In genomic region chr2:118761358-118761757, GRCm38 (mm10) we compare ENCODE assay signal across 11 mouse cellular contexts. TPM values are rescaled to one million over a fixed set of nuclear protein-coding genes. Genes with fewer than 3 reads are reported as not detected.
DNase-seq lines count a peak whose midpoint lies in the region; ATAC-seq and TF ChIP-seq lines count a peak whose summit lies in the region.
"Had no signal": no experiment of that assay in that cellular context is flagged by ENCODE, and none has a peak within 500 bp of the region (broad histone marks: within the 10 kb centered on the region; RNA-seq: fewer than 3 reads in every experiment).

No protein-coding gene starts in this region.

- DNase-seq in heart, adult 9 months (ENCODE audit: low spot score in 2 of 2): no peak
- no peak for DNase-seq in MEL (ENCODE audit: low read depth, low spot score)
- DNase-seq in liver, postnatal 0 days: no peak
- DNase-seq in c-Kit-positive CD71-positive TER-119-positive erythroid progenitor cells, embryonic 14.5 days (ENCODE audit: low spot score): no peak
- no peak for DNase-seq in left cerebral cortex, postnatal 36 days (ENCODE audit: low spot score in 2 of 2)
- no peak for DNase-seq in B cell, adult 2 months
- DNase-seq: thymus, postnatal 25 days had no signal

- H3K27ac ChIP-seq in heart, embryonic 11.5 days (ENCODE audit: low read depth, low read length): peak overlapping the region; percentile 94
- peak overlapping the region; percentile 5; the same call in 1 of the 2 replicates for H3K27ac ChIP-seq in MEL (ENCODE audit: control insufficient read depth, low read depth, low read length)
- peak overlapping the region; percentile 96 for H3K27ac ChIP-seq in heart, embryonic 15.5 days
- no peak overlapping the region for H3K27ac ChIP-seq in liver, postnatal 0 days (ENCODE audit: low read depth)

- no peaks in the 10 kb centered on the region for H3K9me3 ChIP-seq in heart, embryonic 11.5 days (replicated peaks; ENCODE audit: control insufficient read depth, low read length)
- no peaks in the 10 kb centered on the region for H3K9me3 ChIP-seq in MEL (replicated peaks; ENCODE audit: insufficient read depth, low read length)
- H3K9me3 ChIP-seq in heart, embryonic 15.5 days (replicated peaks): no peaks in the 10 kb centered on the region
- no peaks in the 10 kb centered on the region for H3K9me3 ChIP-seq in liver, postnatal 0 days (ENCODE audit: low read length)

- H3K4me2 ChIP-seq in heart, embryonic 11.5 days: peak overlapping the region; percentile 72
- H3K4me2 ChIP-seq in heart, embryonic 15.5 days: peak overlapping the region; percentile 61
- H3K4me2 ChIP-seq in liver, postnatal 0 days (ENCODE audit: low read depth, low read length): peak overlapping the region; percentile 75

- H3K27me3 ChIP-seq in heart, embryonic 11.5 days (ENCODE audit: control insufficient read depth, insufficient read depth, low read length): peaks cover 16% of the 10 kb centered on the region
- no peaks in the 10 kb centered on the region for H3K27me3 ChIP-seq in MEL (ENCODE audit: control insufficient read depth in 1 of 2, insufficient read depth in 2 of 2, low read length in 2 of 2)
- 0 out of 2 replicates have a peak, but pooled peaks cover 6% of the 10 kb centered on the region for H3K27me3 ChIP-seq in heart, embryonic 15.5 days
- 0 out of 2 replicates have a peak, but pooled peaks cover 14% of the 10 kb centered on the region for H3K27me3 ChIP-seq in liver, postnatal 0 days (ENCODE audit: insufficient read depth, low read length)

- peak; percentile 29 to 53 (median 43); a peak in 5 of 6 replicates for TF ChIP-seq CTCF in MEL (IDR thresholded peaks at IDR 0.05 in 2 of 3, conservative IDR thresholded peaks at IDR 0.05 in 1 of 3; ENCODE audit: control insufficient read depth in 1 of 3, insufficient read depth in 1 of 3, low read depth in 2 of 3, low read length in 3 of 3, poor library complexity in 1 of 3, severe bottlenecking in 1 of 3)
- TF ChIP-seq CTCF in liver, postnatal 0 days (IDR thresholded peaks at IDR 0.05; ENCODE audit: low read depth): peak; percentile 49

- intact Hi-C loops in left cerebral cortex, postnatal 36 days (cut with DNase I): loop anchor here (5.0 kb wide), 1 partner anchor 121 kb away; no protein-coding TSS in a partner anchor

- H3K4me1 ChIP-seq in heart, embryonic 11.5 days (ENCODE audit: control insufficient read depth, insufficient read depth, low read length): peaks cover 32% of the 10 kb centered on the region
- peaks cover 3 to 19% of the 10 kb centered on the region in 2 experiments; a peak in 3 of 4 replicates for H3K4me1 ChIP-seq in MEL (ENCODE audit: control insufficient read depth in 1 of 2, insufficient read depth in 2 of 2, low read length in 2 of 2)
- peaks cover 51% of the 10 kb centered on the region for H3K4me1 ChIP-seq in heart, embryonic 15.5 days (replicated peaks)
- peaks cover 37% of the 10 kb centered on the region for H3K4me1 ChIP-seq in liver, postnatal 0 days (ENCODE audit: insufficient read depth)

- H3K36me3 ChIP-seq in heart, embryonic 11.5 days (ENCODE audit: control insufficient read depth, insufficient read depth, low read length): no peaks in the 10 kb centered on the region
- H3K36me3 ChIP-seq in MEL (ENCODE audit: control insufficient read depth in 1 of 2, insufficient read depth in 2 of 2, low read length in 2 of 2): peaks cover 0 to 8% of the 10 kb centered on the region in 2 experiments; a peak in 2 of 4 replicates
- 0 out of 2 replicates have a peak, but pooled peaks cover 11% of the 10 kb centered on the region for H3K36me3 ChIP-seq in heart, embryonic 15.5 days
- H3K36me3 ChIP-seq in liver, postnatal 0 days (replicated peaks; ENCODE audit: insufficient read depth, low read length): no peaks in the 10 kb centered on the region

- peak overlapping the region; percentile 70 for H3K9ac ChIP-seq in heart, embryonic 11.5 days (ENCODE audit: low read depth, low read length)
- H3K9ac ChIP-seq in MEL (ENCODE audit: control insufficient read depth, low read depth, low read length, poor library complexity, severe bottlenecking): peak overlapping the region; percentile 90
- 0 out of 2 replicates have a peak overlapping the region, but pooled peaks have one; percentile 18 for H3K9ac ChIP-seq in heart, embryonic 15.5 days
- H3K9ac ChIP-seq in liver, postnatal 0 days (replicated peaks): no peak overlapping the region

- WGBS in heart, embryonic 11.5 days (ENCODE audit: insufficient replicate concordance): 81% methylated on average over 12 of the region's 12 CpGs
- 68% methylated on average over 12 of the region's 12 CpGs for WGBS in heart, embryonic 15.5 days
- 85% methylated on average over 12 of the region's 12 CpGs for WGBS in liver, postnatal 0 days (ENCODE audit: insufficient replicate concordance)

- TF ChIP-seq POLR2A in MEL (IDR thresholded peaks at IDR 0.05; ENCODE audit: control insufficient read depth in 1 of 2, insufficient read depth in 1 of 2, low read depth in 1 of 2, low read length in 2 of 2, poor library complexity in 1 of 2): no peak

- H3K79me2 ChIP-seq in MEL (ENCODE audit: control insufficient read depth, insufficient read depth, low read length, poor library complexity): peaks cover 3% of the 10 kb centered on the region

- no peak for ATAC-seq in heart, embryonic 11.5 days (replicated peaks; ENCODE audit: insufficient number of reproducible peaks, low FRiP score, low TSS enrichment)
- no peak for ATAC-seq in heart, embryonic 15.5 days (replicated peaks; ENCODE audit: insufficient number of reproducible peaks, insufficient read depth, low FRiP score, low read depth)
- ATAC-seq in liver, postnatal 0 days: no peak

- peak; percentile 51 for TF ChIP-seq RAD21 in MEL (IDR thresholded peaks at IDR 0.05; ENCODE audit: low read depth, low read length)

- no peak overlapping the region for H3K4me3 ChIP-seq in heart, embryonic 11.5 days (ENCODE audit: low read depth, low read length)
- peak overlapping the region; percentile 66 to 90 for H3K4me3 ChIP-seq in MEL (ENCODE audit: control insufficient read depth in 1 of 2, insufficient read depth in 1 of 2, low read depth in 2 of 2, low read length in 2 of 2)
- H3K4me3 ChIP-seq in heart, embryonic 15.5 days: peak overlapping the region; percentile 35
- peak overlapping the region; percentile 32; the same call in 1 of the 2 replicates for H3K4me3 ChIP-seq in liver, postnatal 0 days (ENCODE audit: low read depth, low read length)

- no peak for TF ChIP-seq EP300 in MEL (IDR thresholded peaks at IDR 0.05; ENCODE audit: low read depth in 1 of 2, low read length in 2 of 2)
- TF ChIP-seq EP300 in liver, postnatal 0 days (IDR thresholded peaks at IDR 0.05; ENCODE audit: low read depth): no peak

TF ChIP-seq in MEL, 35 proteins besides CTCF, POLR2A, EP300 and RAD21 (continues in another document):
- TF ChIP-seq USF2 (IDR thresholded peaks at IDR 0.05; ENCODE audit: borderline replicate concordance in 1 of 2, insufficient read depth in 1 of 2, low read depth in 1 of 2, low read length in 2 of 2): no peak
- peak; percentile 57 for TF ChIP-seq ZC3H11A (IDR thresholded peaks at IDR 0.05; ENCODE audit: low read depth, low read length)

RNA-seq across cellular contexts. Expression of gene Ccdc9b, which starts 1.1 kb away (rescaled TPM):
- polyA plus RNA-seq in heart, embryonic 11.5 days (2014; fragmentation: Nextera tagmentation; extraction: Ambion mirVana): 1.0 and 1.3 TPM in 2 replicates
- 1.3 and 1.7 TPM in 2 replicates for total RNA-seq in MEL (2012; rRNA removed)
- 1 to 10 TPM in 1 of 2 experiments, not detected in 1; 2.4 TPM for polyA plus RNA-seq in MEL (2012; ENCODE audit: insufficient read depth in 1 of 2, insufficient read length in 2 of 2, low read depth in 1 of 2, low replicate concordance in 2 of 2, missing spikeins in 1 of 2)
- polyA plus RNA-seq in heart, embryonic 15.5 days (2015; fragmentation: Nextera tagmentation; extraction: Ambion mirVana): 2.4 and 3.0 TPM in 2 replicates
- polyA plus RNA-seq in liver, postnatal 0 days (2015; fragmentation: Nextera tagmentation; extraction: Ambion mirVana): 0.36 and 0.52 TPM in 2 replicates
- 1 to 10 TPM; 4.8 to 5.5 TPM for total RNA-seq in left cerebral cortex, postnatal 36 days (2021)

RNA-seq across cellular contexts. Expression of gene Phgr1, which starts 11.2 kb away (rescaled TPM):
- not detected in 2 replicates for polyA plus RNA-seq in heart, embryonic 11.5 days (2014; fragmentation: Nextera tagmentation; extraction: Ambion mirVana)
- not detected in 2 replicates for total RNA-seq in MEL (2012; rRNA removed)
- polyA plus RNA-seq in MEL (2012; ENCODE audit: insufficient read depth in 1 of 2, insufficient read length in 2 of 2, low read depth in 1 of 2, low replicate concordance in 2 of 2, missing spikeins in 1 of 2): not detected
- polyA plus RNA-seq in heart, embryonic 15.5 days (2015; fragmentation: Nextera tagmentation; extraction: Ambion mirVana): not detected in 2 replicates
- polyA plus RNA-seq in liver, postnatal 0 days (2015; fragmentation: Nextera tagmentation; extraction: Ambion mirVana): not detected in 2 replicates
- total RNA-seq in left cerebral cortex, postnatal 36 days (2021): not detected
- total RNA-seq: left cerebral cortex, postnatal 10 days had no signal
- polyA plus RNA-seq: embryonic facial prominence, embryonic 11.5 days had no signal

RNA-seq across cellular contexts. Expression of gene Inafm2, which starts 15.8 kb away (rescaled TPM):
- polyA plus RNA-seq in heart, embryonic 11.5 days (2014; fragmentation: Nextera tagmentation; extraction: Ambion mirVana): 45.4 and 46.7 TPM in 2 replicates
- 6.7 and 8.6 TPM in 2 replicates for total RNA-seq in MEL (2012; rRNA removed)
- polyA plus RNA-seq in MEL (2012; ENCODE audit: insufficient read depth in 1 of 2, insufficient read length in 2 of 2, low read depth in 1 of 2, low replicate concordance in 2 of 2, missing spikeins in 1 of 2): 10 to 100 TPM in 1 of 2 experiments, not detected in 1; 14.5 TPM
- polyA plus RNA-seq in heart, embryonic 15.5 days (2015; fragmentation: Nextera tagmentation; extraction: Ambion mirVana): 42.1 and 44.7 TPM in 2 replicates
- polyA plus RNA-seq in liver, postnatal 0 days (2015; fragmentation: Nextera tagmentation; extraction: Ambion mirVana): 14.0 and 14.7 TPM in 2 replicates
- 10 to 100 TPM; 41.5 to 43.0 TPM for total RNA-seq in left cerebral cortex, postnatal 36 days (2021)

RNA-seq across cellular contexts. Expression of gene Disp2, which starts 18.2 kb away (rescaled TPM):
- polyA plus RNA-seq in heart, embryonic 11.5 days (2014; fragmentation: Nextera tagmentation; extraction: Ambion mirVana): 0.21 and 0.27 TPM in 2 replicates
- total RNA-seq in MEL (2012; rRNA removed): 0.15 and 0.29 TPM in 2 replicates
- polyA plus RNA-seq in MEL (2012; ENCODE audit: insufficient read depth in 1 of 2, insufficient read length in 2 of 2, low read depth in 1 of 2, low replicate concordance in 2 of 2, missing spikeins in 1 of 2): under 1 TPM in 1 of 2 experiments, not detected in 1; 0.43 TPM
- 0.20 and 0.96 TPM in 2 replicates for polyA plus RNA-seq in heart, embryonic 15.5 days (2015; fragmentation: Nextera tagmentation; extraction: Ambion mirVana)
- polyA plus RNA-seq in liver, postnatal 0 days (2015; fragmentation: Nextera tagmentation; extraction: Ambion mirVana): 0.06 and 0.14 TPM in 2 replicates
- 100 to 1,000 TPM; 187 to 192 TPM for total RNA-seq in left cerebral cortex, postnatal 36 days (2021)

RNA-seq across cellular contexts. Expression of gene Plcb2, which starts 33.1 kb away (rescaled TPM):
- polyA plus RNA-seq in heart, embryonic 11.5 days (2014; fragmentation: Nextera tagmentation; extraction: Ambion mirVana): 0.99 and 1.4 TPM in 2 replicates
- total RNA-seq in MEL (2012; rRNA removed): 6.4 and 7.4 TPM in 2 replicates
- 10 to 100 TPM in 1 of 2 experiments, not detected in 1; 21.2 TPM for polyA plus RNA-seq in MEL (2012; ENCODE audit: insufficient read depth in 1 of 2, insufficient read length in 2 of 2, low read depth in 1 of 2, low replicate concordance in 2 of 2, missing spikeins in 1 of 2)
- polyA plus RNA-seq in heart, embryonic 15.5 days (2015; fragmentation: Nextera tagmentation; extraction: Ambion mirVana): 3.2 and 3.8 TPM in 2 replicates
- polyA plus RNA-seq in liver, postnatal 0 days (2015; fragmentation: Nextera tagmentation; extraction: Ambion mirVana): 1.7 and 1.9 TPM in 2 replicates
- 1 to 10 TPM; 2.4 to 3.4 TPM for total RNA-seq in left cerebral cortex, postnatal 36 days (2021)
